Mouse (Mus musculus): ENCODE results near the gene Fdxacb1.

The Fdxacb1 gene

DNA sequence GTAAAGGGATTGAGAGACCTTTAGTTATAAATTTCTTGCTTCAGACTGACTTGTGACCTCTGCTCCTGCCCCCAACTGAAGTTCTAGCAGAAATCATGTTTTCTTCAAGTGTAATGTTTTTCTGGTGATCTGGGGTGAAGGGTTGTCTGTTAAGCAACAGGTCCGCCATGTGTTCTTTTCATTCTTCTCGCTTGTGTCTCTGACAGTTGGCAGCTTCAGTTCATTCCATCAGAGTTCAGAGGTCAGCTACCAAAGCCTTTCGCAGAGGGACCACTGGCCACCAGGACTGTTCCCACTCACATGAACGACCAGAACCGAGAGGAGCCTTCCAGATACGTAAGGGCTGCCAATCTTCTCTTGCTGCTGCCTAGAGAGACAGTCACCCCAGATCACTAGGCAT lies 40.4 kb downstream of the Fdxacb1 start:
- DNase-seq (ENCODE audit: low spot score): peak; percentile 57

DNA sequence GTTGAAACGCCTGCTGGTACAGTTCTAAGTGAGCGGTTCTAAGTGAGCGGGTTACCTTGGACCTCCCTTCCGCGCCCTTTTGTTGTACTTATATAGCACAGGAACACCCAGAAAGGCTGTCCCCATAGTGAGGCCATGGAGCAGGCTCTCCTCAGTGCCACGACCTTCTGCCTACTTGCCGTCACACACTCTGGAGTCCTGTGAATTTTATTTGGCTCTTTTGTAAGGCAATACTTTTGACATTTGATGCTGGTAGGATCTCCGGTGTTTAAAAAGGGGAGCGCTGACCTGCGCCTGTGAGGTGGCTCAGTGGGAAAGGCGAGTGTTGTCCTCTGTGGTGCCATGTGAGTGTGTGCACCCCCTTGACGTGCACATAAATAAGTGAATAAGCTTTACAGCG lies 41.1 kb downstream of the Fdxacb1 start:
- no peak for DNase-seq (ENCODE audit: low spot score)

DNA sequence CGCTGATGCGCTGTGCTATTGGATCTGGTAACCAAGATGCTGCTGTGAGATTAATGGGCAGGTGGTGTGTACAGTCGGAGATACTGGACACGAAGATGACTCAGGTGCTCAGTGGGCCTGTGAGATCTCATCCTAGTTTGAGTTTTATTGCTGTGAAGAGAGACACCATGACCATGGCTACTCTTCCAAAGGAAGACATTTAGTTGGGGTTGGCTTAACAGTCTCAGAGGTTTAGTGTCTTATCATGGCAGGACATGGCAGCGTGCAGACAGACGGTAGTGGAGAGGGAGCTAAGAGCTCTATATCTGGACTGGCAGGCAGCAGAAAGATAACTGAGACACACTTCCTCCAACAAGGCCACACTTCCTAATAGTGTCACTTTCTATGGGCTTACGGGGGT lies 43.2 kb downstream of the Fdxacb1 start:
- no peak for DNase-seq (ENCODE audit: low spot score)

DNA sequence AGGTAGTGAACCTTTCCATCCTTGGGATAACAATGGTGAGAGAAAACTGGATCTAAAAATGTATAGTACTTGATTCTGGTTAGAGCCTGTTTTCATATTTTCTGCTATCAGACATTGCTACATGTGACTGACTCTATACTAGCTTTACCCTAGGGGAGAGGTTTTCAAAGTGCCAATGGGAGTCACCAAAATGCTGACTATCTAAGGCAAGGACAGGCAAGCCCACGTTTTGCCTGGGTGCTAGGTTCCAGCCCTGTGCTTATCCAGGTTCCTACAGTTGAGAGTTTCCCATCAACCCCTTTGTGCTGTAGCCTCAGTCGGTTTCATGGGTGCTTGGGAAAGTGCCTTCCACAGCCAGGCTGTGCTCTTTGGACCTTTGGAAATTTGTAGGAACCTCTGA lies 43.7 kb downstream of the Fdxacb1 start:
- DNase-seq (ENCODE audit: low spot score): no peak

DNA sequence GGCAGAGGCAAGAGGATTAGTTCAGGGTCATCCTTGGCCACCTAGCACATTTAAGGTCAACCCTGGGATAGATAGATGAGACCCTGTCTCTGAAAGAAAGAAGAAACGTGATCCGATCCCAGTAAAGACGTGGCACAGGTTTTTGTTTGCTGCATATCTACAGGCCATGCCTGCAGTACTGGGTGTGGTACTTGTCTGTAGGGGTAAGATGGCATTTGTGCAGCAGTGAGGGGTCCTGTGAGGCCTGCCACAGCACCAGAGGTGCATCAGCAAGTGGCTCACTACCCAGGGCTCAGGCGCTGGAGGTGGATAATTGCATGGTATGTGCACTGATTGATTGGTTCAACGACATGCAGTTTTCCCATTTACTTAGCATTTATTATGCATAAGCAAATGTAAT lies 45.8 kb downstream of the Fdxacb1 start:
- no peak for DNase-seq (ENCODE audit: low spot score)

DNA sequence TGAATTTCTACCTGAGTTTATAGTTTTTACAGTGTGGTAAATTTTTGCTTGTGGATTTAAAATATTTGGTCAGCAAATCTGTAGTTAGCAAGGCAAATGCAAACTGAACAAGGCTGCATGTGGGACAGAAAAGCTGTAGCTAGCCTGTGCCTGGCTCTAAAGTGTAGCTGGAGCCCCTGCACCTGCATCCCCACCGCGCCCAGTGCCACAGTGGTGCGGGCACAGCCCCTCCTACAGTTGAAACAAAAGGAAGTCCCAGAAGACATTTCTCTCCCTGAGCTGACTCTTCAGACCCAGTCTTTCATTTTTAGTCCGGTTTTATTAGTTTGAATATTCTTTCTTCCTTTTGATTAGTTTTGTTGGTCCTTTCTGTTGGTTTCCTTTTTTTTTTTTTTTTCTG lies 47.6 kb downstream of the Fdxacb1 start:
- DNase-seq (ENCODE audit: low spot score): no peak

DNA sequence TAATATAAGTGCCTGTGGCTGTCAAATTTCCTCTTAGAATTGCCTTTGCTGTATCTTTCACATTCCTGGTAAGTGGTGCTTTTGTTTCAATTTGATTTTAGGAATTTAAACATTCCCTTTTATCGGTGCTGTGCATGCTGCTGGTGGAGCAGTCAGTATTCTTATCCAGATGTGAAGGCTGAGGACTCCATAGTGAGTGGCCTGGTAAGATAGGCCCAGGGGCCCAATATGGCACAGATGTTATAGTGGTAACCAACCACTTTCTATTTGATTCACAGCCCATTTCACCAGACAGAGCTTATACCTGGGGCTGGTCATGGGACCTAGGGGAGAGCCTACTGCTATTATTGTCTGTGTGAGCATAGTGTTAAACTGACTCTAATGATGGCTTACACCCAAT lies 48.5 kb downstream of the Fdxacb1 start:
- DNase-seq (ENCODE audit: low spot score): no peak

DNA sequence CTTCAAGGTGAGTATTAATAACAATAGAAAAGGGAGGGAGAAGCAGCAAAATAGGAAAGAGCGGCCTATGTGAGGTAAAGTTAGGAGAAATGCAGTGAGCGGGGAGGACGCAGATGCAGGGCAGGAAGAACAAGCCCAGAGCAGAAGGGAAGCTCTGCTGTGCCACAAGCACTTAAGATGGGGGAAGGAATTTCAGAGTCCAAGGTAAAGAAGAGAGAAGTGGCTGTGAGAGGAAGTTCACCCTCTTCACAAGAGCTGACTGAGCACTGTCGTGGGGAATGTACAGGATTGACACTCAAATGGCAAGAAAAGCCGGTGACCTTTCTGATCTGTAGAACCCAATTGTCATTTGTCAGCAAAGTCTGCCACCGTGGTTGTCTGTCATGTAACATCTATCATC lies 50.0 kb downstream of the Fdxacb1 start:
- DNase-seq (ENCODE audit: low spot score): no peak

DNA sequence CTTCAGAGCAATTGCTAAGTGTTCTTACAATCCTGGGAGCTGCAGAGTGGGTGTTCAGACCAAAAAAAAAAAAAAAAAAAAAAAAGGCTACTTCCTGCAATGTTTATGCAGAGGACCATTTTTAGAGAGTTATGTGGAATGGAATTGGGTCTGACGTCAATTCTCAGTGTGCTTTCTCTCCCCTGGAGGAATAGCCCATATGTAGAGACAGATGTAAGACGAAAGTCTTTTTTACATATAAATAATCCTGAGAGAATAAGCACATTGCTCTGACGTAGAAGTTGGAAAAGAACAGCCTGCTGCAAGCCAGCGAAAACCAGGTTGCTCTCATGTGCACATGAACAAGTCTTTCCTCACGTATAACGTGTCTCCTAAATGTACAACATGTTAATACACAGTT lies 51.7 kb downstream of the Fdxacb1 start:
- DNase-seq (ENCODE audit: low spot score): no peak

DNA sequence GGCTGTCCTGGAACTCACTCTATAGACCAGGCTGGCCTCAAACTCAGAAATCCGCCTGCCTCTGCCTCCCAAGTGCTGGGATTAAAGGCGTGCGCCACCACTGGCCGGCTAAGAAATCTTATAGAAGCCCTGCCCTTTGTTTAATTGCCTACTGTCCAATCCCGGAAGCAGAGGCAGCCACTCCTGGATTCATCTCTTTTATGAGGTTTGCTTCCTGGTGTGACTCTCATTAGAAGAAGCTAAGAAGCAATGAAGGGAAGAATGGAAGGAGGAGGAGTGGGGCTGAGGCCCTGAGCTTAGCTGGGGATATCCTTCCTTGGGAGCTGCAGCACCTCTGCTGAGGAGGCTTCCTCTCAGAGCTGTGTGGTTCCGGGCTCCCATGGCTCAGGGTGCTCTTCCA lies 53.6 kb downstream of the Fdxacb1 start:
- no peak for DNase-seq (ENCODE audit: low spot score)

DNA sequence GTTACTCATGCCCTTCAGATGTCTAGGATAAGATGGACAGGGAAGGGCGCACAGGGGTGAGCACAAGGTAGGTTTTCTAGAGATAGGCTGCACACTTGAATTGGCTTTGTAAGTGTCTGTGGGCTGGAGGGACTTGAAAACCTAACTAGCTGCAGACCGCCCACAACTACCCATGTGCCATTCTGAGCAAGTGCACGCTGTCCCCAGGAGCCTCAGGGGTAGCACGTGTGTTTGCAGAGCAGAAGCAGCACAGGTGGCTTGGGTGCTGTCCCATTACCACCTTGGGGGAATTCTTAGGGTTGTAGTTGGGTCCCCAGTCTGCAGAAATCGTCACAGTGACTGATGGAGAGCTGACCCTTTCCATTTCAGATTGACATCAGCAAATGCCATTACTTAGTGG lies 54.2 kb downstream of the Fdxacb1 start:
- no peak for DNase-seq (ENCODE audit: low spot score)

All from lung, postnatal 25 days (tissue).